ENCODE assay signal across 8 mouse cellular contexts in genomic region chr5:64159065-64159780, GRCm38 (mm10). TPM values are rescaled to one million over a fixed set of nuclear protein-coding genes. Genes with fewer than 3 reads are reported as not detected.
DNase-seq lines count a peak whose midpoint lies in the region; ATAC-seq and TF ChIP-seq lines count a peak whose summit lies in the region.

No protein-coding gene starts in this region.

- peak overlapping the region; percentile 72 for H3K4me3 ChIP-seq in kidney, embryonic 14.5 days (ENCODE audit: low read length)
- H3K4me3 ChIP-seq in bone marrow macrophage, adult 2 months (ENCODE audit: insufficient read depth, low read length), result peak overlapping the region; percentile 68
- H3K4me3 ChIP-seq in forebrain, postnatal 0 days (ENCODE audit: low read depth, low read length), result peak overlapping the region; percentile 63
- H3K4me3 ChIP-seq in macrophage (ENCODE audit: inconsistent target), result peak overlapping the region; percentile 79; the same call in 1 of the 2 replicates

- under 1% methylated on average over 39 of the region's 39 CpGs for WGBS in kidney, embryonic 14.5 days
- under 1% methylated on average over 39 of the region's 39 CpGs for WGBS in forebrain, postnatal 0 days
- WGBS in macrophage (ENCODE audit: missing documents), result 12% methylated on average over 34 of the region's 39 CpGs

- H3K4me2 ChIP-seq in kidney, embryonic 14.5 days (replicated peaks; ENCODE audit: low read depth, low read length), result peak overlapping the region; percentile 99
- peak overlapping the region; percentile 100 for H3K4me2 ChIP-seq in forebrain, postnatal 0 days (ENCODE audit: low read depth)

- H3K9ac ChIP-seq in kidney, embryonic 14.5 days (ENCODE audit: low read depth, low read length), result peak overlapping the region; percentile 63
- H3K9ac ChIP-seq in forebrain, postnatal 0 days, result peak overlapping the region; percentile 59

- TF ChIP-seq POLR2A in bone marrow macrophage, adult 2 months (IDR thresholded peaks at IDR 0.05; ENCODE audit: borderline replicate concordance, low read depth, low read length), result no peak

- DNase-seq in kidney, postnatal 36 days, result no peak
- peak; percentile 55 for DNase-seq in forebrain, postnatal 0 days
- DNase-seq in layer of hippocampus, postnatal 25 days (ENCODE audit: extremely low spot score in 1 of 2, low spot score in 1 of 2), result peak; percentile 33 to 59
- peak; percentile 40 for DNase-seq in right cerebral cortex, postnatal 4 days
- no peak for DNase-seq in kidney, adult 8-10 months

- peak; percentile 10; the same call in 1 of the 2 replicates for ATAC-seq in kidney, embryonic 14.5 days (ENCODE audit: low FRiP score, low TSS enrichment)
- peak; percentile 77 for ATAC-seq in forebrain, postnatal 0 days

- TF ChIP-seq CTCF in bone marrow macrophage, adult 2 months (IDR thresholded peaks at IDR 0.05; ENCODE audit: low read depth, low read length), result no peak
- TF ChIP-seq CTCF in forebrain, postnatal 0 days (IDR thresholded peaks at IDR 0.05; ENCODE audit: low read depth), result no peak

- no peaks in the 10 kb centered on the region for H3K9me3 ChIP-seq in kidney, embryonic 14.5 days (ENCODE audit: control insufficient read depth, low read length)
- no peaks in the 10 kb centered on the region for H3K9me3 ChIP-seq in forebrain, postnatal 0 days (ENCODE audit: low read length)

- no peaks in the 10 kb centered on the region for H3K36me3 ChIP-seq in kidney, embryonic 14.5 days (ENCODE audit: control insufficient read depth, insufficient read depth, low read length)
- no peaks in the 10 kb centered on the region for H3K36me3 ChIP-seq in forebrain, postnatal 0 days (ENCODE audit: insufficient read depth)
- no peaks in the 10 kb centered on the region for H3K36me3 ChIP-seq in macrophage (ENCODE audit: inconsistent target)

- peaks cover 14% of the 10 kb centered on the region; the same call in 1 of the 2 replicates for H3K79me2 ChIP-seq in macrophage (ENCODE audit: inconsistent target)

- no peak overlapping the region for H3K27ac ChIP-seq in kidney, embryonic 14.5 days (ENCODE audit: low read depth, low read length)
- no peak overlapping the region for H3K27ac ChIP-seq in bone marrow macrophage, adult 2 months (ENCODE audit: insufficient read depth, low read depth, low read length)
- no peak overlapping the region for H3K27ac ChIP-seq in forebrain, postnatal 0 days (ENCODE audit: low read depth, low read length)
- H3K27ac ChIP-seq in macrophage, result no peak overlapping the region

- H3K27me3 ChIP-seq in kidney, embryonic 14.5 days (ENCODE audit: control insufficient read depth, insufficient read depth, low read length), result peaks cover 13% of the 10 kb centered on the region
- 0 out of 2 replicates have a peak, but pooled peaks cover 7% of the 10 kb centered on the region for H3K27me3 ChIP-seq in forebrain, postnatal 0 days (ENCODE audit: insufficient read depth, low read length)

- H3K4me1 ChIP-seq in kidney, embryonic 14.5 days (ENCODE audit: control insufficient read depth, insufficient read depth, low read length), result peaks cover 9% of the 10 kb centered on the region
- peaks cover 13% of the 10 kb centered on the region for H3K4me1 ChIP-seq in bone marrow macrophage, adult 2 months (ENCODE audit: control insufficient read depth, insufficient read depth, low read length)
- no peaks in the 10 kb centered on the region for H3K4me1 ChIP-seq in forebrain, postnatal 0 days (ENCODE audit: insufficient read depth)

RNA-seq across cellular contexts. Expression of gene Tbc1d1, which starts 3.1 kb away (rescaled TPM):
- polyA plus RNA-seq in kidney, embryonic 14.5 days (2014; fragmentation: Nextera tagmentation; extraction: Ambion mirVana), result 26.7 and 39.9 TPM in 2 replicates
- polyA plus RNA-seq in bone marrow macrophage, adult 2 months (2012; ENCODE audit: insufficient read depth, insufficient read length, missing spikeins), result 23.8 and 24.1 TPM in 2 replicates
- 20.5 and 22.2 TPM in 2 replicates for total RNA-seq in forebrain, postnatal 0 days (2014; rRNA removed)
- 5.7 and 5.9 TPM in 2 replicates for polyA plus RNA-seq in forebrain, postnatal 0 days (2015; fragmentation: Nextera tagmentation; extraction: Ambion mirVana)
- total RNA-seq in layer of hippocampus, postnatal 25 days (2021), result 10 to 100 TPM; 26.9 to 32.4 TPM
- 100 to 1,000 TPM in 18 of 26 experiments, 10 to 100 TPM in 8; 81.0 to 570 (median 114) TPM for total RNA-seq in macrophage (2018; cell fraction: chromatin; rRNA removed)
- 10 to 100 TPM; 34.1 to 77.6 (median 45.2) TPM for total RNA-seq in macrophage (2018; cell fraction: cytosol; rRNA removed)
- 100 to 1,000 TPM in 9 of 26 experiments, 10 to 100 TPM in 17; 63.0 to 642 (median 88.4) TPM for total RNA-seq in macrophage (2018; cell fraction: nucleus; rRNA removed)
- 32.3 to 46.9 TPM (median 38.4 TPM) in 3 replicates for polyA plus RNA-seq in macrophage (2018)

Comparison
In these comparisons a context has a peak if more than half of its experiments do, and no peak if none do; other contexts are left out.
1. DNase-seq: peak in forebrain, postnatal 0 days (single experiment), layer of hippocampus, postnatal 25 days (2 of 2) and right cerebral cortex, postnatal 4 days (single experiment); none in kidney, postnatal 36 days (0 of 2) and kidney, adult 8-10 months (0 of 2).
2. Peak in every context shown above with its lines, with median percentiles within 50 percentile points of each other: H3K4me3 ChIP-seq.